Mouse (Mus musculus) heart, adult 18-20 months (tissue): ENCODE results near the gene Rph3a. TPM values are rescaled to one million over a fixed set of nuclear protein-coding genes. Genes with fewer than 3 reads are reported as not detected.
A peak's percentile ranks its signal among the peaks of the same experiment; 100 is the strongest.
"Not testable (repeated sequence)": the region's sequence is repeated elsewhere in the genome, so short reads cannot be mapped to it uniquely, and the experiment has no call there.

Experiments
- DNase-seq, 2 experiments: peaks; one replicate each; pipeline ENCODE4 v3.0.0; 2021 to 2022; ENCODE audit warnings: mixed read lengths in 1 of 2
- total RNA-seq, 2 experiments: library from RNA; stranded (reverse); gene quantifications; 2 replicates each; pipeline ENCODE4 v1.2.3; 2021

Rph3a gene
- total RNA-seq, 2 experiments from 2014 or later = not detected

- peak in 1 of 2 experiments; percentile 9 for DNase-seq
These were observed 37.6 kb downstream of the Rph3a start for GRCm38 (mm10) chr5:120972278-120972677.

GRCm38 (mm10) chr5:120971326-120971725, 38.6 kb downstream of the Rph3a start:
- DNase-seq = no peak

GRCm38 (mm10) chr5:120969703-120970102, 40.2 kb downstream of the Rph3a start:
- DNase-seq = peak; percentile 34 to 61

GRCm38 (mm10) chr5:120968799-120969198, 41.1 kb downstream of the Rph3a start:
- DNase-seq = no peak

DNA sequence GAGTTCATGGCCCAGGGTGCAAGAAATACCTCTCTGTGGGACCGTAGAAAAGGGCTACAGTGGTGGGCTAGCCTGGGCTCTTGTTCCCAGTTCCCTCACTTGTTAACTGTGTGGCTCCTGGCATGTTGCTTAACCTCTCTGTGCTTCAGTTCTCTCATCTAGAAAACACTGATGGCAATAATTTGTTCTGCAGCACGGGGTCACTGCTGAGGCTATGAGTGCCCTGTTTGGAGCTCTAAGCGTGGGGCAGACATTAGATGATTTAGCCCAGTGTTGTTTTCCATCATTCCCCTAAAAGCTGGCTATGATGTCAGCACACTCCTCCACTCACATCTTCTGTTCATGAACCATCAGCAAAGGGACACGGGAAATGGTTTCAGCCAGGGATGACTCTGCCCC, 41.8 kb downstream of the Rph3a start:
- DNase-seq = no peak

DNA sequence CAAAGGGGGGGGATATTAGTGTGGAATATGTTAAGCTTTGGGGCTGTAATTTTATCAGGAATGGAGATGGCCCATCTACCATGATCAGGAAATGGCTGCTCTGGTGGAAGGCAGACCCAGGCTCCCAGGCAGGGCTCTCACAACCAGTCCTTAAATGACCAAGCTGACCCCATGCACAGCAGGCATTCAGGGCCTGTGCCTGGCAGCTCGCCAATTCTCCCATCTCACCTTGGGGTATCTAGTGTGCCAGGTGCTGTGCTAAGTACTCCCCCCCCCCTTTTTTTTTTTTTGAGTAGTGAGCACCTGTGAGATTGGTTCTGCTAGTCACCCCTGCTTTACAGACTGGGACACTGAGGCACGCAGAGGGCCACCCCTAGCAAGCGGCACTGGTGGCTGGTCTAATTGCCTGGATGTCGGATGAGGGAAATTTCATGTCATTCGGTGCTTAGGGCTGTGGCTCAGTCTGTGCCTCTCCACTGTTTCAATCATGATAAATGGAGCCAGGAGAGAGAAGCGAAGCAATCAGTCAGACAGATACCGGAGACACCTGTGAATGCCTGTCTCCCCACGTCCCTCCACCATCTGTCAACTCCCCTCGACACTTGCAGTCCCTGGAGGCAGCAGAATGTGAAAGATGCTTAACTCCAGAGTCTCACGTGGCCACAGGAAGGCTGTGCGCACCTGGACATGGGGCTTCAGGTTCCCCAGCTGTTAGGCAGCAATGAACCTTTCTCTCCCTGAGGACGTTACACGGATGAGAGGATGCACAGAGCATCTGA, 42.3 kb downstream of the Rph3a start:
- no peak for DNase-seq

GRCm38 (mm10) chr5:120966894-120967293, 43.0 kb downstream of the Rph3a start:
- DNase-seq = no peak

GRCm38 (mm10) chr5:120966156-120966555, 43.7 kb downstream of the Rph3a start:
- no peak for DNase-seq

GRCm38 (mm10) chr5:120961004-120961403, 48.9 kb downstream of the Rph3a start:
- no peak for DNase-seq

DNA sequence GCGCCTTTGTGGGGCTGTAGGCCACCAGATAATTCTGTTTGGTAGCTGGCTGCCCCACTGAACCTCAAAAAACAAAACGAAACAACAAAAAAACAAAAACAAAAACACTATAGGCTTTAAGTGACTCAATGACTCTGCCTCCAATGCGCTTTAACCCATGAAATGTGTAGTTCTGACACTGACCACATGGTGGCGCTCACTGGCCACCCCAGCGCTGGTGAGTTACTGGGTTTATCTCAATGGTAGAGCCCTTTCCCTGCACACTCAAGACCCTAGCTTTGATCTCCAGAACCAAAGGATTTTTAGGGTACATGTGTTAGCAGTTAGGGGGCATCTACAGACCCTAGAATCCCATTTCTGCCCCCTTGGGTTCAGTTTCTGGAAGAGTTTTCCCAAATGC, 55.9 kb downstream of the Rph3a start:
- peak in 1 of 2 experiments; percentile 14 for DNase-seq

GRCm38 (mm10) chr5:120952242-120952770, 57.6 kb downstream of the Rph3a start:
- DNase-seq = peak in 1 of 2 experiments; percentile 17

DNA sequence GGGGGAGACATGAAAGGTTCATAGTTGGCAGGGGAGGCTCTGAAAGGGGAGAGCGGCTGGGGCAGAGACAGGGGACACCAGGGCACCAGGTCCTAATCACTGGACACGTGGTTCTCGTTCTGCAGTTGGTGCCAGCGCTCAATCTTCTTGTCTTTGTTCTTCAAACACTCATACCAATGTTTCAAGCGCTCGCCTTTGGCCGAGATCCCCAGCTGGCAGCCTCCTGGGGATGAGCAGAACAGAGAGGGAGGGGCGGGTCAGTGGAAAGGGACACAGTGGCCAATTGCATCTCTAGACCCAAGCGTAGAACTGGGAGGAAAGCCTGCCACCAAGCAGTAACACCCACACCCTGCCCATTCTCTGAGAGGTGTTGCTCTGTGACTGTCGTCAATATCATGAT, 67.8 kb downstream of the Rph3a start:
- peak in 1 of 2 experiments; percentile 31 for DNase-seq

DNA sequence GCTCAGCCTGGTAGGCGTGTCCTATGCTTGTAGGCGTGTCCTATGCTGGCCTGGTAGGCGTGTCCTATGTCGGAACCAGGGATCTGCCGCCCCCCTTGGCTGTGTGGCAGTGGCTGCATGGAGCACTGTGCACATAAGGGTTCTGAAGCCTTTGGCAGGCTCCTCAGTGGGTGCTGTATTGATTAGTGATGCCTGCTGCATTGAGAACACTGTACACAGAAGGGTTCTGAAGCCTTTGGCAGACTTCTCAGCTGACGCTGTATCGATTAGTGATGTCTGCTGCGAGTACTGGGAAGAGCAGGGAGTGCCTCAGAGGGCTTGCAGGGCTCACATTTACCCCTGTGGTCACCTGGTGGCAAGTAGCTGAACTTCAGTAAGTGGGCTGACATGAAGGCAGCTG, 71.3 kb downstream of the Rph3a start:
- no peak for DNase-seq

DNA sequence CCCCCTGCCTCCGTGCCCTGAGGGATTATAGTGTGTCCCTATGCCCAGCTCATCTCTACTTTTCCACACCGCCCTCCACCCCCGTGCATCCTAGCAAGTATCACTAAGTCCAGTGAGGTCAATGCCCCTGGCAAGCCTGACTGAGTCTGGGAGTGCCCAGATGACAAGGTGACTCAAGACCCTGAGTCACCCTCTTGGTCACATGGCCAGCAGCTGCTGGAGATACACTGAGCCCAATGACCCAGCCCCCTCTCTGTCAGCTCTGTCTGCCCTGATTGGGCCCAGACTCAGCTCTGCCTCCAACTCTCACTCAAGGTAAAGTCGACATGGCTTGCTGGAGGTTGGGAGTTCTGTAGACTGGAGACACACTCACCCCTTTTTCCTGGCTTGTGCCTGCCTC, 72.1 kb downstream of the Rph3a start:
- no peak for DNase-seq

- no peak for DNase-seq
These were observed 75.9 kb downstream of the Rph3a start for GRCm38 (mm10) chr5:120933966-120934365.

GRCm38 (mm10) chr5:120927036-120927435, 82.9 kb downstream of the Rph3a start:
- no peak for DNase-seq

GRCm38 (mm10) chr5:120926311-120926710, 83.6 kb downstream of the Rph3a start:
- DNase-seq = not testable (repeated sequence)

DNA sequence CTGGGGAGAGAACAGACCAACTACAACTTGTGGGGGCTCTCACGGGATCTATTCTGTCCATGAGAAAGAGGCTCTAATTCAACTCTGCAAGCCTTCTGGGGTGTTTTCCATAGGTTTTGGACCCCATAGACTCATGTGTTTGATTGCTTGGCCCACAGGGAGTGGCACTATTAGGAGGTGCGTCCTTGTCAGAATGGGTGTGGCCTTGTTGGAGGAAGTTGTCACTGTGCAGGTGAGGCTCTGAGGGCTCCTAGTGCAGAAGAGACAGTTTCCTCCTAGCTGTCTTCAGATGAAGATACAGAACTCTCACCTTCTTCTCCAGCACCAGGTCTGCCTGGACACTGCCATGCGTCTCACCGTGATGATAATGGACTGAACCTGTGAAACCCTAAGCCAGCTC, 85.4 kb downstream of the Rph3a start:
- not testable (repeated sequence) for DNase-seq

GRCm38 (mm10) chr5:120923969-120924368, 85.9 kb downstream of the Rph3a start:
- DNase-seq = no peak

DNA sequence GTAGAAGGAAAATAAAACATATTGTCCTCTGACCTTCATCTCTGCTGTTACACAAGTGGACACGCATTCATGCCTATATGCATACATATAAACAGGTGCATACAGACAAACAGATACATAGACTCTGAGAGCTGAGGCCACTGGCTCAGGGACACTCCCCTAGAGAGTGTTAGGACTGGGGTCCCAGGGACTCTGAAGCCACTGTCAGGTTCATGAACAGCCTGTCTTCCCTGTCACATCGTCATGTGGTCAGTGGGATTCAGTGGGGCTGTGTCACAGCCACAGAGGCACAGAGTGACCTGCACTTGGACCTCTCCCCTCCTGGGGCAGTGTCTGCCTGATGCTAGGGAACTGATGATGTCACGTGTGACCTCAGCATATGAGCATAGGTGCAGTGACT, 89.6 kb downstream of the Rph3a start:
- DNase-seq = no peak

GRCm38 (mm10) chr5:120919156-120919935, 90.5 kb downstream of the Rph3a start:
- DNase-seq = not testable (repeated sequence)

DNA sequence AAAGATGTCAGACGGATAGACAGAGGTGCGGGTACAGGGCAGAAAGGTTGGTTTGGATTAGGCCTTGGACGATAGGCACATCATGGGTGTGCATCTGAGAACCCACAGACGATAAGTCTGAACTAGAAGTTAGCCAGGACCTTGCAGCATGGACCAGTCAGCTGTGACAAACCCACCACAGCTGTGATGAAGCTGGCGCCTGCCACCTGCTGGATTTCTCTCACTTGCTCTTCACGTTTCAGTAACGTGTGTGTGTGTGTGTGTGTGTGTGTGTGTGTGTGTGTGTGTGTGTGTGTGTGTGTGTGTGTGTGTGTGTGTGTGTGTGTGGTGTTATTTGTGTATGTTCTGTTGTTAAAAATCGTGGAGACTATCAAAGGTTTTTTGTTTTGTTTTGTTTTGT, 95.7 kb downstream of the Rph3a start, which contains the start of gene Oas1d:
Oas1d (plus strand) TSS at position 333 of the 400 bp plus-strand sequence.
- DNase-seq = not testable (repeated sequence)
